Mouse (Mus musculus) heart, postnatal 25 days (tissue): ENCODE measurements at regions not wholly inside any gene's neighbourhood (a gene's known extent, or its start where the extent isn't known, plus 50 kb on each side); places are given as distances from the start of the nearest gene placed in this dataset.

ENCODE experiments used
- DNase-seq: peaks from one replicate; pipeline ENCODE4 v3.0.0; 2022; ENCODE audit warnings: low spot score
- intact Hi-C: fragments of 180-260 bp; cut with DNase I; formaldehyde crosslinking; loops from one replicate; pipeline ENCODE4 v1.15.1; 2025

DNA sequence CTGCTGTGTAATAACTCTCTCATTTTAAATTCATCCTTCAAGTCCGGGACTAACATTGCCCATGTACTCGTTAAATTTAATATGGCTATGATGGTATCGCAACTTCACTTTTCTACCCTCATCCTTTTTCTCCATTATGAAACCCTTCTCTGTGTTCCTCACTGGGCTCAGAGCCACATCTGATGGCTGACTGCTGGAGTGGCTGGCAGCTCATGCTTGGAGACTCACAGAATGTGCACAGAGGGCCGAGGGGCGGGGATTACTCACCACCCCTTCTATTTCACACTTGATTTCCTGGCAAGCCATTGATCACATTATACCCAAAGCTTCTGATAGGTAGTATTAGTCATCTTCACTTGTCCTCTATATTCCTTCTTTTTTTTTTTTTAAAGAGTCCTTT, 81.1 kb upstream of the Vwde start:
- no peak for DNase-seq
- intact Hi-C loops = no loop called here

DNA sequence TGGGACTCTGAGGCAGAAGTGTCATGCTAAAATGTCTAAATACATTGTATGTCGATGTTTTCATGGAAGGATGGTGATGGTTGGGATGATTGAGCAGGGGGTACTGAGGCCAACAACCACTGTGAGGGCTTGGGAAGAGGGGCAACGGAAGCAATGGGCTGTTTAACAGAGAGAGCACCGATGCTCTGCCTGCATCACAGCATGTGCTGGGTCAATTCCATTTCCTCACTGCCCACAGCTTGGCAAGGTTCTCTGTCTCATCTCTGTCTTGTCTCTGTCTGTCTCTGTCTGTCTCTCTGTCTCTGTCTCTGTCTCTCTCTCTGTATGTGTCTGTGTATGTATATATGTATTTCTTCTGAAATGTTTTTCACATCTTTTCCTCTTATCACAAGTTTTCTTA, 73.4 kb upstream of the Vwde start:
- intact Hi-C loops = no loop called here
- DNase-seq = no peak

DNA sequence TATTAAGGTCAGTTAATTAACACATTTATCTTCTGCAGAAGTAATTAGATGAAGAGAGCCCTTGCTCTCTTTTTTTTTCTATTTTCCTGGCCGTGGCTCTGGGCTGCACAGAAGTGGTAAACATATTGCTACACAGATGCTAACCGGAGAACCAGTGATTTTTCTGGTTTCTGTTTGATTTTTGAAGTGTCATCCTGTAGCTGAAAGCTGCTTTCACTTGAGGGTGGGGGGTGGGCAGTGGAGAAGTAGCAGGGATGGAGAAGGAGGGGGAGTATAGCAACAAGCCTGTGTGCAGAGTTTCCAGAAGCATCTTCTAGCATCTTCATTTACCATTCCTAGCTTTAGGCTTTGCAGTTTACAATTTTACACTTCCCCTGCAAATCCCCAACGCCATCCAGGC, 72.3 kb upstream of the Vwde start:
- no peak for DNase-seq
- intact Hi-C loops = no loop called here

DNA sequence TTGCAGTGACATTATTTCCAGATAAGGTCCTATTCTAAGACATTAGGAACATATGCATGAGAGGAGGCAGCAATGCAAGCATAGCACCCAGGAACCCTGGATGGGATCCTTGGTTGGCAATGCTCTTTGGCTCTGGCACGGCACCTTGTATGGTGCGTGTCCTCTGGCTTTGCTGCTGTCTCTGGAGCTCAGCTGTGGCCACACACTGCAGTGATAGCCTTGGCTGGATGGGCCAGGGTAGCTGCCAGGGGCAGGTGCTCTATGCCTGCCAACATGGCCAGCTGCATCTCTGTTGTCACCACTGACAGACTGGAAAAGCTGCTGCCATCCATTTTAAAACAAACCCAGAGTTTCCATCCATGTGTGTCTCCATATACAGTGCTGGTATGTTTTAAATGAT, 71.3 kb upstream of the Vwde start:
- intact Hi-C loops = no loop called here
- peak; percentile 10 for DNase-seq

DNA sequence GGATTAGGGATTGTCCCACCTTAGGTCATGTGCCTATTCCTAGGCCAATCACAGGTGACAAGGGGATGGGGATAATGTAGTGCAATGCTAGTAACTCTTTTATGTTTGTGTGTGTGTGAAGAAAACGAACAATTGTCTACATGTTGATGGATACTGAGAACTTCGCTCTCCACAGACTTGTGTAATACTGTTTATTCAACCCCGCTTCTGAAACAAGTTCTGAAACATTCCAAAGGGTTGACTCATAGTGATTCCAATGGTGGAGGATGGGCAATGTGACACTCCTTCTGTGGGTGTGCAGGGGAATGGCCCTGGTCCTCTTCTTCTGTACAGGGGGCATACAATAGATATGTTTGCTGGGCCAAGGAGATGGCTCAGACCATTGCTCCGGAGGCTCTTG, 69.6 kb upstream of the Vwde start:
- intact Hi-C loops = no loop called here
- no peak for DNase-seq

DNA sequence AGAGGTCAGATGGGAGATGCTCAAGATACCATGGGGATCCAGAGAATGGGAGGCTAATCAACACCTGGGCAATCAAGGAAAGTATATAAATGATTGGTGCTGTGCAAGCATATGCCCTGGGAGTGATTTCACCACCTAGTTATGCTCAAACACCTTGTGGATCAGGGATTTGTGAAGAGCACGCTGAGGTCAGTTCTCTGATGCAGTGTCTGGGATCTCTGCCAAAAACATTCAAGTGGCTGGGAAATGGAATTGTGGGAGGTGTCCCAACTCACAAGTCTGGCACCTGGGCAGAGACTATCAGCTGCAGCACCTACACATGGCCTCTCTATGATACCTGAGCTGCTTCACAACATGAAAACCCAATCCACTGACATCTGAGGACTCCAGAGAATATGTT, 63.7 kb upstream of the Vwde start:
- DNase-seq = peak; percentile 3
- intact Hi-C loops = loop anchor here (5.0 kb wide), 1 partner anchor 1219 kb away; no protein-coding TSS in a partner anchor

DNA sequence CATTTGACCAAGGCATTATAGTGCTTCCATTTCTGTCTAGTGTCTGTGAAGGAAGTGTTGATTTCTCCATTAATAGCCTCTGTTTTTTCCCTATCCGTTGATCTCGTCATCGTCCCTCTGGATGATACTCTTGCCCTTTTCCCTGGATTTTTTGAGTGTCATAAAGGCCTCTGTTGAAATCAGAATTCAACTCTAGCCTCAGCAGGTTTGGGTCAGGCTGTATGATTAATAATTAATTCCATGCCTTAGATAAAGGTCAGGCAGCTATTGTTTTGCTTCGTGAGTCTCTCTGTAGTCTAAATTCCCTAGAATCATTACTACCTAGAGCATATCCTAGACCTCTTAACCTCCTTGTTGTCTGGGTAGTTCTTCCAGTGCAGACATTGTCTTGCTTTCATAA, 63.0 kb upstream of the Vwde start:
- DNase-seq = no peak
- intact Hi-C loops = loop anchor here (5.0 kb wide), 1 partner anchor 1219 kb away; no protein-coding TSS in a partner anchor

DNA sequence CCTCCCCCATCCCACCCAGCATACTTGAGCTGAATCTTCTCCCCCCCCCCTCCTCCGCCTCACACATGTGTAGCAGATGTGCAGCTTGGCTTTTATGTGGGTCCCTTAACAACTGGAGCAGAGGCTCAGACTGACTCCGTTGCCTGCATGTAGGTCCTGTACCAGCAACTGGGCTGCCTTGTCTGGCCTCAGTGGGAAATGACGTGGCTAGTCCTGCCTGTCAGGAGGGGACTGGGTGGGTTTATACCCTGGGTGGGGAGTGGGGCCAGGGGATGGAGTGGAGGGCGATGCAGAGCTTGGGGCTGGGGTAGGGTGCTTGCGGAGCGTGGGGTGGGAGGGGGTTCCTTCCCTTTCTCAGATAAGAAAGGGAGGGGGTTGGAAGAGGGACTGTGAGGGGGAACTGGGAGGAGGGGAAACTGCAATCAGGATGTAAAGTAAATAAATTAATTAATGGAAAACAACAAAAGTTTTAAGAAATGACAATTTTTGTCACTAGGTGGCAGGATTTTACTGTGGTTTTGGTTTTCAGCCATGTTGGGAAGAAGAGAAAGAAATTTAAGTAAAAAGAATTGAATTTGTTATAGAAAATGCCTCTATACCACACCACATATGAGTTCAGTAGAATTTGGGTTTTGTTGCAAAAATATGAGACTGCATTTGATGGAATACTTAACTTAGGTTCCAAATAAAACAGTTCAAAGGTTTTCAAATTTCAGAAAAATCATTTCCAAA, 61.9 kb upstream of the Vwde start:
- no peak for DNase-seq

DNA sequence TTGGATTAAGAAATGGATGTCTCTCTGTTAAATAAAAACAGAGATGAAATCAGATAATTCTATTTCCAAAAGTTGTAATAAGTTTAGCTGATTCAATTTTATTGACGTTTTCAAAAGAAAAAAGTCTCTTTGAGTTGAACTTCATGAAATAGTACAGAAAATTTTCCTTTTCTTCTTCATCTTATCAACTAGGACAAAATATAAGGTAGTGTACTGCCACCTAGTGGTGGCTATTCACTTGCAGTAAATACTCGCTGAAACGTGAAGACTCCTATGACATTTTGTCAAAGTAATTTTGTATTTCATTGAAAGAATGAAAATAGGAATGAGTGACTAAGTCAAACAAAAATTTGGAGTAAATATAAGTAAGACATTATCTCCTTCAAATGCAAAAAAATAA, 56.1 kb upstream of the Vwde start:
- intact Hi-C loops = loop anchor here (5.0 kb wide), 3 partner anchors 119 to 969 kb away; no protein-coding TSS in a partner anchor
- DNase-seq = no peak

More for the DNA sequence above, 61.9 kb upstream of the Vwde start:
- intact Hi-C loops = loop anchor here (5.0 kb wide), 1 partner anchor 1221 kb away; no protein-coding TSS in a partner anchor
